Mouse (Mus musculus) layer of hippocampus, adult 8-10 months (tissue): Measurements from ENCODE around the gene Abcc12. TPM values are rescaled to one million over a fixed set of nuclear protein-coding genes. Genes with fewer than 3 reads are reported as not detected.

ENCODE experiments used
- DNase-seq, 2 experiments: peaks; one replicate each; pipeline ENCODE4 v3.0.0; 2022; ENCODE audit warnings: low spot score in 2 of 2
- total RNA-seq, 4 experiments: library from RNA; stranded (reverse); gene quantifications; 2 replicates each; pipeline ENCODE4 v1.2.4; 2022

The Abcc12 gene
- total RNA-seq, 4 experiments from 2014 or later, result 0.31 to 0.59 (median 0.34) TPM

- no peak for DNase-seq
These were observed 67.6 kb downstream of the Abcc12 start for GRCm38 (mm10) chr8:86512886-86513285.

GRCm38 (mm10) chr8:86512131-86512792, 68.2 kb downstream of the Abcc12 start:
- peak; percentile 25 to 42 for DNase-seq

- DNase-seq, result no peak
These were observed 79.1 kb downstream of the Abcc12 start for GRCm38 (mm10) chr8:86501341-86501740.

GRCm38 (mm10) chr8:86495056-86495455, 85.4 kb downstream of the Abcc12 start:
- DNase-seq, result no peak

DNA sequence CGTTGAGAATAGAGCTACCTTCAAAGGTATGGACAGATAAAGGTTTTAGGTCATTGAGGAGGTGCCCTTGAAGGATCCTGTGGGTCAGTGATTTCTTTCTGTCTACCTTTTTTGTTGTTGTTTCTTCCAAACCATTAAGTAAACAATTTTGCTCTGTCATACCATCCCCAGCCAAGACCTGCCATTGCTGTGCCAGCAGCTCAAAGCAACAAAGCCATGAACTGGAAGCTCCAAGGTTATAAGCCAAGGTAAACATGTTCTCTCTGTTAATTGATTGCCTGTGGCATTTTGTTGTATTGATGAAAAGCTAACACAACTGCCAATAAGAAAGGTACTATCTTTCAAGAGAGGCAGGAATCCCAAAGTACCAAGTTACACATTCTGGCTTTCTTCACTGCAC, 86.6 kb downstream of the Abcc12 start:
- DNase-seq, result no peak

DNA sequence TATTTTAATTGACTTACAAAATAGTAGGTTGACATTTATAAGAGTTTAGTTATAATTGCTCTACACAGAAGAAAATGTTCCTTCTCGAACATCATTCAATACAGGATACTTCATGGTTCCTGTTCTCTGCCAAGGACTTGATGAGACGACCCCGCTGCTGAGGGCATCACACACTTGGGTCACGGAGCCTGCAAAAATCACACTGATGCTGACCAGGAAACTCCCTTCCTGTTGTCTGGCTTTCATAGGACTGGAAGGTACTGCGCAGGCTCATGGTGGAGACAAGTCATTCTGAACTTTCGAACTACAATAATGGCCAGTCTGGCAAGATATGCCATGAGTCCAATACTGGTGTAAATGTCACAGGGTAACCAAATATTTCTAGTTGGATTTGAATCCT, 95.1 kb downstream of the Abcc12 start:
- no peak for DNase-seq

GRCm38 (mm10) chr8:86484244-86484643, 96.2 kb downstream of the Abcc12 start:
- no peak for DNase-seq

DNA sequence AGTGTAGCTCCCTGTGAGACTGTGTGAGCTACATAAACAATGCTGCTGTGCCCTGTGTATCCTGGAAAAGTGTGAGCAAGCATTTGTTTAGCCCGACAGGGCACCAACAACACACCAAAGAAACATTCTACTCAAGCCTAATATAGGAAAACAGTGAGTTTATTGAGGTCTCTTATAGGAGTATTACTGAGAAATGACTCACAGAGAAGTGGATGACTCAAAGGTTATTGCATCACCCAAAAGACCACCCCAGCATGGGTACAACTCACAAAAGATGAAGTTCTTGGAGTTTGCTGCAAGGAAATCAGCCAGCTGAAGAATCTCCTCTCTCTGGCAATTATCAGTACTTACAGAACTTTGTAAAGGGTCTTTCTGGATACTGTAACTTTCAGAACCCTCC, 98.4 kb downstream of the Abcc12 start:
- no peak for DNase-seq

- DNase-seq, result peak; percentile 28 to 47
These were observed 104.6 kb downstream of the Abcc12 start for GRCm38 (mm10) chr8:86475711-86476438.

DNA sequence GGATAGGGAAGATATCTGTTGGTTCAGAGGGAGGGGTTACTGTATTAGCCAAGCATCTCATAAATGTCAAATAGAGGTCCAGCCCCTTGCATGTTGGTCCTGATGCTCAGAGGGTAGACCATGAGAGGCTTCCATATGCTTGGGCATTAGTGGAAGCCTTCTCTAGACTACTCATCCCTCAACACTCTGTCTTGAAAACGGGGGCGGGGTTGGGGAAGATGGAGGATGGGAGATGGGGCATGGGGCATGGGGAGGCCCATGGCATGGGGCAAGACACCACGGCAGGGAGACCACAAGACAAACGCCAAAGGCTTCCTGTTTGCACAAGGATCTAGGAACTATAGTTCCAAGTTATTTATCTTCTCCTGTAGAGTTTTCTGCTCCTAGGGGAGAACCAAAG, 106.0 kb downstream of the Abcc12 start:
- DNase-seq, result no peak

DNA sequence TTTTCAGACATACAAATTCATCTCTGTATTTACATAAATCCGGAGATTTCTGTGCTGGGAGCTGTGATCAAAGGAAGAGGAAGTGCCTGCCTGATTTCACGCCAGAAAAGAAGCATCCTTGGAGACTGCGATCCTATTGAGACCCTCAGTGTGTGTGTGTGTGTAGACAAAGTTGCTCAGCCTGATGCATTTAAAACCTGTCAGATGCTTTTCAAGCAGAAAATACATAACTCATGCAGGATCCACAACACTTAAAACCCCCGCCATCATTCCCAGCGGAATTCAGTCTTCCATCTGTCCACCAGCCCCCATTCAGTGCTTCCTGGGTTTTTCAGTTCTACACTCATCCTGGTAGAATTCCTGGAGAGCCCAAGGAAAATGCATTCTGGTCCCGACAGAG, 107.4 kb downstream of the Abcc12 start:
- DNase-seq, result peak in 1 of 2 experiments; percentile 30

DNA sequence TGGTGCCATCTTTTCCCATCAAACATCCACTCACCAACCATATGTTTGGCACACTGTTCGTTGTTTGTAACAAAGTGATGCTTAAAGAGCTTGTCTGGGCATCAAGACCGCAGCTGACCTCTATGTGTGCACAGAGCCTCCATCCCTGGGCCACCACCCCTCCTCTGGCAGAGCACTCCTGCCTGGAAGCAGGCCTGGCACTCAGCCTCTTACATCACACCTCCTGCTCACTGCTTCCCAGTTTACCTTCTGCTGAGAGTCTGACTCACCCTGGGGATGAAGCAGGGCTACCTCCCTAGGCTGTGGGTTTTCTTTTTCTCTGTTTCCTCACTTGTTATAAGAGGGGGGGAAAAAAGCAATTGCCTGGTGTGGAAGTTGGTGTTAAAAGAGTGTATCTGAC, 109.8 kb downstream of the Abcc12 start:
- DNase-seq, result no peak

DNA sequence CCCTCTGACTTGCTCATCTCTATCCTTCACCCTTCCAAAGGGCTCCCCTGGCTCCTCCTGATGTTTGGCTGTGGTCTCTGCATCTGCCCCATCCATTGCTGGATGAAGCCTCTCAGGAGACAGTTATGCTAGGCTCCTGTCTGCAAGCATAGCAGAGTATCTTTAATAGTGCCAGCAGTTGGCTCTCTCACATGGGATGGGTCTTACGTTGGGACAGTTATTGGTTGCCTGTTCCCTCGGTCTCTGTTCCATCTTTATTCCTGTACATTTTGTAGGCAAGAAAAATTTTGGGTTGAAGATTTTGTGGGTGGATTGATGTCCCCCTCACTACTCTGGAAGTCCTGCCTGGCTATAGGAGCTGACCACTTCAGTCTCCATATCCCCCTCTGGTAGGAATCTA, 117.3 kb downstream of the Abcc12 start:
- DNase-seq, result no peak

DNA sequence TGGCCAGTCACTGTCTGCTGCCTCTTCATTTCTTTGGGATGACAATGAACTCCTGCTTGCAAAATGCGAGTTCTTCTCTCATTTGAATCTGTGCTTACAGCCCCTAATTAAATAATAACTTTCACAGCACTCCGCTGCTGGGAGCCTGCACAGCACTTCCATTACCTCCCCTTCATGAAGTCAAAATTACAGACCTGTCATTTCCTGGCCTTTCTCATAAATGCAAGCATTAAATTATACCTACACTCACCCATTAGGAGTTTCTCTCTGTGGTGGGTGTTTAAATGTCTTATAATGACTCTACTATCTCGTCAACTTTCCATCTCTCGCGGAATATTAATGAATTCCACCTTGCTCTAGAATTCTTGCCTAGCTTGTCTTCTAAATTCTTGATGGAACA, 120.1 kb downstream of the Abcc12 start:
- DNase-seq, result no peak

GRCm38 (mm10) chr8:86453697-86454480, 126.6 kb downstream of the Abcc12 start:
- DNase-seq, result no peak

DNA sequence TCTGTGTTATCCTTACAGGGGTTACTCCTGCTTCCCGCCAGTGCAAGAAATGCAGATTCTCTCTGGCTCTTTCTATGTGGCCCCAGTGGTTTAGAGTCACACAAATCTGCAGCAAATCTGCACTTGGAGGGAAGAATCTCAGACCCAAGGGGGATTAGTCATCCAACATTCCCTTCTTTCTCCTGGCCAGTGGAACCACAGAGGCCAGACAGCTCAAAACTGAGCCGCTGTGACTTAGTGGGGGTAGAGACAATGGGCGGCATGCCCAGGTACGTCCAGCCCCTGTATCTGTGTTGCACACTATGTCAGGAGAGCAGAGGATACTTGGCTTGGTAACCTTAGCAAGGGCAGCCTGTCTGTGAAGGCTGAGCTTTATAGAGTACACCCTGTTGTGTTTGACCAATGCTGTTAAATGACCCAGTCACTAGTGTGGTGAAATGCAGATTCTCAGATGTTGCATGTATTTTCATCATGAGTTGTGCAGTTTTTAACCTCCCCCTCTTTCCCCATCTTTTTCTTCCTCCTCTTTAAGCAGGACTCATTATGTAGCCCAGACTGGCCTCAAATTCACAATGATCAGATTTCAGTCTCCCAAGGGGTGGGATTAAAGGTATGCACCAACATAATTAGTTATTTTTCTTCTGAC, 130.5 kb downstream of the Abcc12 start:
- no peak for DNase-seq

GRCm38 (mm10) chr8:86445516-86445915, 135.0 kb downstream of the Abcc12 start:
- no peak for DNase-seq

GRCm38 (mm10) chr8:86443744-86444143, 136.7 kb downstream of the Abcc12 start:
- no peak for DNase-seq

DNA sequence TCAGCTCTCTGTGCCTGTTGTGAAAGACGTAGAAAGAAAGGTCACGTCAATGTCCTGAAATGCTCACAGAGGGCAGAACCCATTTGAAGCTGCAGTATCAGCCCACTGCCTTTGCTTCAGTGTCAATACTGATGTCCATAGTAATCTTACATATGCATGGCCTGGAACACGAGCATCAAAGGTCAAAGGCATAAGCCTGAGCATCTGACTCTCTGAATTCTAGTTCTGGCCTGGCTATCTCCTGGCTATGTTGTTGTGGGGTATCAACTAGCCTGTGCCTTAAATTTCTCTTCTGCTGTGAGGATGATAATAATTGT, 141.5 kb downstream of the Abcc12 start:
- no peak for DNase-seq

DNA sequence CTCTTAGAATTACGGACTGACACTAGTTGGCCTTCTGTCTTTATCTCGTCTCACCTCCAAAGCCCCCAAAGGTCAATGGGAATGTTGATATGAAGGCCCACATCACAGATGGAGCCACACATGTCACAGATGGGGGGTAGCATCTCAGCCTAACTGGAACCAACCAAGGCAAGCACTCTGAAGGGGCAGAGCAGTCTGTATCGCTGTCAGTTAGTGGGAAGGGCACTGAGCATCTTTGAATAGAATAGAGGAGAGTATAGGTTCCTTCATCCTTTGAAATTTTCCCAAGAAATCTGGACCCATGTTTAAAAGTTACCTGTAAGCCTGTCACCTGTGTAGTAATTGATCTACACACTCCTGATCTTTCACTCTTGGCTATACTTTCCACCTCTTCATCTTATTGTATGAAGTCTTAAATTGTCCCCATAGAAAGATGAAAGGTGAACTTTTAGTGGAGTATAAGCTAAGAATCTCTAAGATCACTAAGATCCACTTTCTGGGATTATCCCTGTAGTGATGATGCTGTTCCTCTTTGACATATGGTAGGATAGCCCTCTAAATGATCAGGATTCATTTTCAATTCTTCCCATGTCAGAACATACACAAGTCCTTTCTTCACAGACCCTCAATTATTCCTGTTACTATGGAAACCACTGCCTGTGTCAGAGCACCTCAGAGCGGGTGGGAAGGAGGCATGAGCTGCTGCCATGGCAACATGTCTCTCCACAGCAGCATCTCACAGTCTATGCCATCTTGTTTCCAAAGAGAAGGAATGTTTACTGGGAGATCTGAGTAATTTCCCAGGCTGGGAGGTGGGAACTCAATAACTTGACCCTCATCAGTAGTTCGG, 142.1 kb downstream of the Abcc12 start:
- DNase-seq, result peak; percentile 66 to 76

- no peak for DNase-seq
These were observed 143.1 kb downstream of the Abcc12 start for GRCm38 (mm10) chr8:86437418-86437817.
